Mouse (Mus musculus) hindbrain, postnatal 0 days (tissue): ENCODE data around the gene Stat5b. TPM values are rescaled to one million over a fixed set of nuclear protein-coding genes. Genes with fewer than 3 reads are reported as not detected.

Source experiments
- ATAC-seq: fragments of 200-750 bp; cut with Nextera tagmentation; 2 replicates; pipeline ENCODE4 v1.8.0; 2017; ENCODE audit warnings: mild to moderate bottlenecking, moderate TSS enrichment, moderate library complexity
- DNase-seq: peaks from one replicate; pipeline ENCODE4 v3.0.0-alpha.2; 2015; ENCODE audit warnings: low spot score
- H3K27ac ChIP-seq: fragments of 300-500 bp; sonication (generic); 2 replicates; pipeline ENCODE4 v1.5.1; 2014; ENCODE audit warnings: mild to moderate bottlenecking
- H3K27me3 ChIP-seq: fragments of 300-500 bp; sonication (generic); 2 replicates; pipeline ENCODE4 v1.6.1; 2014; ENCODE audit warnings: low read length, mixed read lengths; ENCODE audit not compliant: insufficient read depth
- H3K36me3 ChIP-seq: fragments of 300-500 bp; sonication (generic); 2 replicates; pipeline ENCODE4 v1.6.1; 2014; ENCODE audit warnings: low read length, mixed read lengths; ENCODE audit not compliant: insufficient read depth
- H3K4me1 ChIP-seq: fragments of 300-500 bp; sonication (generic); 2 replicates; pipeline ENCODE4 v1.6.1; 2014; ENCODE audit warnings: antibody characterized with exemption, low read length, mixed read lengths; ENCODE audit not compliant: insufficient read depth
- H3K4me2 ChIP-seq: fragments of 300-500 bp; sonication (generic); 2 replicates; pipeline ENCODE4 v1.6.1; 2014; ENCODE audit warnings: low read depth, mild to moderate bottlenecking, low read length, moderate library complexity, mixed read lengths
- H3K4me3 ChIP-seq: fragments of 300-500 bp; sonication (generic); 2 replicates; pipeline ENCODE4 v1.5.1; 2014; ENCODE audit warnings: low read length
- H3K9ac ChIP-seq: fragments of 300-500 bp; sonication (generic); replicated peaks from 2 replicates; pipeline ENCODE4 v1.6.1; 2014; ENCODE audit warnings: mild to moderate bottlenecking, low read length, moderate library complexity, mixed read lengths
- H3K9me3 ChIP-seq: fragments of 300-500 bp; sonication (generic); 2 replicates; pipeline ENCODE4 v1.6.1; 2016; ENCODE audit warnings: low read length, mixed read lengths
- CTCF ChIP-seq: IDR thresholded peaks from 2 replicates; pipeline ENCODE4 v1.5.1; 2016; ENCODE audit warnings: antibody characterized with exemption, control low read depth, low read depth
- WGBS: fragments of 180-500 bp; shearing (Covaris S2); extraction: QIAGEN DNeasy Blood & Tissue Kit; methylation state at CpG from one replicate; pipeline ENCODE4 v1.1.7; 2014; 5-methylcytosine and 5-hydroxymethylcytosine counted together
- polyA plus RNA-seq: library from polyadenylated mRNA; unstranded; fragments of >200 nt; fragmentation: Nextera tagmentation; extraction: Ambion mirVana; gene quantifications from 2 replicates; pipeline ENCODE4 v1.2.1, GENCODE M21; 2015
- total RNA-seq: library from RNA; depleted of rRNA; stranded (reverse); fragments of >200 nt; gene quantifications from 2 replicates; pipeline ENCODE4 v1.2.3, GENCODE M21; 2014

The Stat5b gene
- total and polyA plus RNA-seq, 2 experiments from 2014 or later = 12.8 to 25.0 TPM

DNA sequence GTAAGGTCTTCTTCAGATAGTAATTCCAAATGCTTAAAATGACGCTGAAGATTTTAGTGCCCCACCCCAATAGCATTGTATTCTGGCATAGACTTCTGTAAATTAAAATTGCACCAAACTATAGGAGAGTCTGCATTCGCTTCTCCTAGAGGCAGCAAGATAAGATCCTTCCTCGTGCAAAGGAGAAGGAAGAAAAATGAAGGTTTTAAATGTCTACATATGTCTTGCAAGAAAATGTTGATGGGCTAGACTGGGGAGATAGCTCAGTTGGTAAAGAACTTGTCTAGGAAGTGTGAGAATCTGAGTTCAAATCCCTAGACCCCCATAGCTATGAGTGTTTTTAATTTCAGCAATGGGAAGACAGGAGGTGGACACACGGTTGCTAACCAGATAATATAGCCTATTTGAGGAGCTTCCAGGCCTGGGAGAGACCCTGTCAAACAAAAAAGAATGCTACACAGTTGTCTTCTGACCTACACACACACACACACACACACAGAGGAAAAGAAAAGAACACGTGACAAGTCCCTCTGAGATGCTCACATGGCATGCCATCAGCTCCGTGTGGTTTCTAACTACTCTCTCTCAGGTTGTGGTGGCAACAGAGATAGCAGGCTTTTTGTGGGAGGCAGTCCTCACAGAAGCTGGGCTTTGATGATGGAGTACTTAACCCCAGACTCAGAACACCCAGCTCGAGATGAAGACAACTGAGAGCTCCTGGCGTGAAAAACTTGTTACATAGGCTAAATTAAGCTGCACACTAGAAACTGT lies 26.8 kb downstream of the Stat5b start:
- no peak overlapping the region for H3K4me3 ChIP-seq
- no peaks in the 10 kb centered on the region for H3K4me1 ChIP-seq
- no peak overlapping the region for H3K27ac ChIP-seq
- no peaks in the 10 kb centered on the region for H3K36me3 ChIP-seq
- 65% methylated on average over 8 of the region's 8 CpGs for WGBS
- no peak for ATAC-seq
- no peak overlapping the region for H3K4me2 ChIP-seq
- H3K27me3 ChIP-seq = no peaks in the 10 kb centered on the region
- H3K9me3 ChIP-seq = no peaks in the 10 kb centered on the region
- H3K9ac ChIP-seq = no peak overlapping the region
- TF ChIP-seq CTCF = no peak
- peak; percentile 8 for DNase-seq

DNA sequence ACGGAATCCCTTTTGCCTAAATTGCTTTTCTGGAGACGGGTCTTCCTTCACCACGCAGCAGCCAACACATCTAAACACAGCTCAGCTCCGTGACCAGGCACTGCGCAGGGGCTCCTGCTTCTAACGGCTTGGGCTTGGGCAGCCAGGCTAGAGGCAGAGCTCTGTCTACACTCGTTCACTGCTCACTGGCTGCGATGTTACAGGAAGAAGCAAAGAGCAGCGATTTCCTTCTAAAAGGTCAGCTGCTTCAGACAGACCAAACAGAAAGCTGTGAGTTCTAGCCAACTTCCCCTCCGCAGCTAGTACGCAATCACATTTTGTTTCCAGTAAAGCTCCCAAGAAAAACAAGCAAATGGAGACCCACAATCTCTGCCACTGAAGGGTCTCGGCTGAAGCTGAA lies 28.2 kb downstream of the Stat5b start:
- H3K27ac ChIP-seq = peak overlapping the region; percentile 37; the same call in 1 of the 2 replicates
- no peaks in the 10 kb centered on the region for H3K4me1 ChIP-seq
- no peak overlapping the region for H3K4me2 ChIP-seq
- no peak for TF ChIP-seq CTCF
- no peaks in the 10 kb centered on the region for H3K27me3 ChIP-seq
- DNase-seq = no peak
- no peak overlapping the region for H3K4me3 ChIP-seq
- WGBS = 73% methylated on average over 12 of the region's 12 CpGs
- H3K9ac ChIP-seq = no peak overlapping the region
- no peaks in the 10 kb centered on the region for H3K36me3 ChIP-seq
- H3K9me3 ChIP-seq = no peaks in the 10 kb centered on the region
- no peak for ATAC-seq

DNA sequence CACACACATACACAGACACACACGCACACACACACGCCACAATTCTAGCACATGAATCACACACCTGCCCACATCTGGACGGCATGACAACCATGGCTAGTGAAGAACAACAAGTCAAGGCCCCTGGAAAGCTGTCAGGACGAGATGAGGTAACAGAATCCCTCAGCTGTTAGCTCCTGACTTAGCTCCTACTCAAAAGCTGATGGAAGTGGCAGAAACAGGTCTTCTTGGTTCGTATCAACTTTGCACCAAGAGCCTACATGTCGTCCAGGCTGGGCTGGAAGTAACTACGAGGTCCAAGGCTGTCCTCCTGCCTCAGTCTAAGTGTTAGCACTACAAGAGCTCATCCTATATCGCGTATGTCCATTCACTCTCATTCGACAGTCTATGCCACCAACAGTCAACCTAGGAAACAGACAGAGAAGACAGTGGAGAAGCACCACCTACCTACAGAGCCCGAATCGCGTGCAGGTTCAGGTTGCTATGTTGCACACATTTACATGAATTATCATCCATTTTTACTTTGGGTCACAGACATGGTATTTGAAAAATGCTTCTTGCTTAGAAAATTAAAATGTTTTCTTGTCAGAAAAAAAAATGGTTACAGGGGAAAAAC lies 28.8 kb downstream of the Stat5b start:
- 90% methylated on average over 13 of the region's 13 CpGs for WGBS
- Histone ChIP-seq H3K9me3 (no peaks in the 10 kb centered on the region), H3K36me3 (no peaks in the 10 kb centered on the region), H3K4me1 (no peaks in the 10 kb centered on the region), H3K9ac (no peak overlapping the region), H3K4me2 (no peak overlapping the region), H3K27ac (no peak overlapping the region), H3K27me3 (no peaks in the 10 kb centered on the region), H3K4me3 (no peak overlapping the region)
- DNase-seq (no peak), ATAC-seq (no peak)
- TF ChIP-seq CTCF = no peak

DNA sequence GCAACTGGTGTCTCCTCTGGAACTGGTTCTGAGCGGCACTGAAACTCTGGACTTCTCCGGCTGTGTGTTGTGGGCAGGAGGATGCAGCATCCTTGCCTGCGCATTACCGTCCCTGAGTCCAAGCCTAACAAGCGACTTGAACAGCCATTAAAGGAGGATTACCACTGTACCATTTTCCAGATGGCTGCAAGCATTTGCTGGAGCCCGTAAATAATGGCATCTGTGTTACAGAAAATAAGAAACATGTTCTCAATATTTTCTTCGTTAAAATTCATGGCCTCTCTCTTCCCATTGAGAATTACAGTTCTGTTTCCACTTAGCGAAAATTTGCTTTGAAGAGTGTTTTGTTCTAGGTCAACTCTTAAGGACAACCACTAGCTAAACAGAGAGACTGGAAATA lies 30.5 kb downstream of the Stat5b start:
- no peak for ATAC-seq
- 80% methylated on average over 8 of the region's 8 CpGs for WGBS

DNA sequence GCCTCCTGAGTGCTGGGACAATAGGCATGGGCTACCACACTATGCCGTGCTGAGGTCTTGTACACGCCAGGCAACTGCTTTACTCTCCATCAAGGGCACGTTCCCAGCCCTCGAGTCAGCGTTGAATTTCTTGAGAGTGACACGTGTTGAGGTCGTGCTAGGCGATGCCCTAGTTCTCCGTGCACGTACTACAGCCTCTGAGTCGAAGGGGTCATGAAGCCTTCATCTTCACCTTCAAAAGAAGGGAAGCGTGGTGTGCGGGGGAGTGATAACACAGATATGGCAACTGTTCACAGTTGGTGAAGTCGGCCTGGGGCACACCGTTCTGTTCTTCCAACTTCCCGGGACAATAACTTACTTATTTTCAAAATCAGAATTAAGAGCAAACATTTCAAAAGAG lies 30.9 kb downstream of the Stat5b start:
- DNase-seq (no peak), ATAC-seq (no peak)
- no peak for TF ChIP-seq CTCF
- WGBS = 91% methylated on average over 16 of the region's 16 CpGs
- Histone ChIP-seq H3K36me3 (no peaks in the 10 kb centered on the region), H3K4me2 (no peak overlapping the region), H3K27ac (no peak overlapping the region), H3K27me3 (no peaks in the 10 kb centered on the region), H3K4me1 (no peaks in the 10 kb centered on the region), H3K9ac (no peak overlapping the region), H3K4me3 (no peak overlapping the region), H3K9me3 (no peaks in the 10 kb centered on the region)

More for the DNA sequence above, 30.5 kb downstream of the Stat5b start:
- H3K27ac ChIP-seq = no peak overlapping the region
- no peaks in the 10 kb centered on the region for H3K4me1 ChIP-seq
- no peaks in the 10 kb centered on the region for H3K9me3 ChIP-seq
- TF ChIP-seq CTCF = no peak
- H3K9ac ChIP-seq = no peak overlapping the region
- H3K4me3 ChIP-seq = no peak overlapping the region
- no peaks in the 10 kb centered on the region for H3K27me3 ChIP-seq
- no peak for DNase-seq
- no peaks in the 10 kb centered on the region for H3K36me3 ChIP-seq
- no peak overlapping the region for H3K4me2 ChIP-seq

DNA sequence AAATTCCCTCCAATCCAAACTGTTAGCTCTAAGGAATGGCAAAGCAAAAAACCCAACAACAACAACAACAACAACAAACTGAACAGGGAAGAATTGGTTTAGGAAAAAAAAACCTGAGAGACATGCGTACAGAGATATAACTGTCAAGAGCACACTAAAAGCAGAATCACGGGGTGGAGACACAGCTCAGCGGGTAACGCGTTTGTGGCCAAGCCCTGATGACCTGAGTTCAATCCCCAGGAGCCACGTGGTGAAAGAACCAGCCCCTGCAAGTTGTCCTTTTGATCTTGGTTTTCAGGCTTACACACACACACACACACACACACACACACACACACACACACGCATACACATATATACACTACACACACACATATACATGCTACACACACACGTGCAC lies 31.5 kb downstream of the Stat5b start:
- Histone ChIP-seq H3K27ac (no peak overlapping the region), H3K4me1 (no peaks in the 10 kb centered on the region), H3K36me3 (no peaks in the 10 kb centered on the region), H3K4me3 (no peak overlapping the region), H3K9me3 (no peaks in the 10 kb centered on the region), H3K27me3 (no peaks in the 10 kb centered on the region), H3K4me2 (no peak overlapping the region), H3K9ac (no peak overlapping the region)
- TF ChIP-seq CTCF = no peak
- WGBS = 80% methylated on average over 8 of the region's 8 CpGs
- ATAC-seq (no peak), DNase-seq (no peak)
